Mouse (Mus musculus) adrenal gland, postnatal 36 days (tissue): ENCODE data around the gene Gm5150. TPM values are rescaled to one million over a fixed set of nuclear protein-coding genes. Genes with fewer than 3 reads are reported as not detected.
"Not testable (repeated sequence)": the region's sequence is repeated elsewhere in the genome, so short reads cannot be mapped to it uniquely, and the experiment has no call there.

ENCODE experiments used
- DNase-seq, 2 experiments: peaks; one replicate each; pipeline ENCODE4 v3.0.0; 2021; ENCODE audit warnings: mixed read lengths in 1 of 2
- long read RNA-seq, 2 experiments: library from polyadenylated mRNA; stranded (forward); transcript quantifications; one replicate each; pipeline ENCODE4 v2.0.0; 2021; ENCODE audit warnings: borderline sequencing depth in 2 of 2
- microRNA-seq: library from miRNA; unstranded; fragments of <30 nt; microRNA quantifications from one replicate; pipeline ENCODE4 v1.2.0, GENCODE M21; 2021
- total RNA-seq, 2 experiments: library from RNA; stranded (reverse); gene quantifications; 2 replicates each; pipeline ENCODE4 v1.2.3; 2021

The Gm5150 gene
- under 1 TPM in 1 of 2 experiments, not detected in 1; 0.43 TPM for total RNA-seq
- long read RNA-seq, experiment 1, partial matches to known transcripts = 0 of 1 reads
- long read RNA-seq, experiment 1, other reads (novel, unspliced or antisense) = 0 of 1 reads
- long read RNA-seq, experiment 2 = 0 reads

DNA sequence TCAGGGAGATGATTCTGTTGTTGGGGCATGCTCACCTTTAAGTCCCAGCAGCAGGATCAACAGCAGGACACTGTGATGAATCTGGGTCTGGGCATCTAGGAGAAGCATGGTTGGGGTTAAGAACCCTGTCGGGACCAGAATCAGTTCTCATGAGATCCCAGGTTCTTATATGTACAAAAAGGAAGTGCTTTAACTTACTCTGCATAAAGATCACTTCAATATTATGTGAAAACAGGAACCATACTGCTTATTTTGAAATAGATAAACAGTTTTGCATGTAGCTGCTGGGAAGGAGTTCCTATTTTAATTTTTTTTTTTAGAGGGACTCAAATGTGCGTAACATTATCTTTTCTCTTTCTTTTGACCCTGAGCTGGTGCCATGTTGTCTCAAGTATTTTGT is at the start of gene Gm5150:
Gm5150 (minus strand) TSS at position 223 of the 400 bp plus-strand sequence.
- no peak for DNase-seq

GRCm38 (mm10) chr3:16051736-16052135 is 45.5 kb upstream of the Gm5150 start:
- not testable (repeated sequence) for DNase-seq

DNA sequence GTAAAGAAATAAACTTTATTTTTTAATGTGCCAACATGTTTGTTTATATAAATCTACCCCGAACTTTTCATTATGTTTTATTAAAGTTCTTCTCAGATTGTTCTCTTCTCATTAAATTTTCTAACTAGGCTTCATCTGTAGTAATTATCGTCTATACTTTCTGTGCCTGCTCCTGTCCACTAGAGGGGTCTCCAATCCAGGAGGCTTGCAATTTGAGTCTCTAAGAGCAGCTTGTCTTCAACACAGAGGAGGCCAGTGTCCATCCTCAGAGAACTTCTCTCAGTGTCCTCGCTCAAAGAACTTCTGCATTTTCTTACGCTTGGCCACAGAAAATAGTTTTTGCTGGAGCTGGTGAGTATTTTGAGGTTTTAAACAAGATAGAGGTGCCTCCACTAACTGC is 41.1 kb upstream of the Gm5150 start:
- no peak for DNase-seq

DNA sequence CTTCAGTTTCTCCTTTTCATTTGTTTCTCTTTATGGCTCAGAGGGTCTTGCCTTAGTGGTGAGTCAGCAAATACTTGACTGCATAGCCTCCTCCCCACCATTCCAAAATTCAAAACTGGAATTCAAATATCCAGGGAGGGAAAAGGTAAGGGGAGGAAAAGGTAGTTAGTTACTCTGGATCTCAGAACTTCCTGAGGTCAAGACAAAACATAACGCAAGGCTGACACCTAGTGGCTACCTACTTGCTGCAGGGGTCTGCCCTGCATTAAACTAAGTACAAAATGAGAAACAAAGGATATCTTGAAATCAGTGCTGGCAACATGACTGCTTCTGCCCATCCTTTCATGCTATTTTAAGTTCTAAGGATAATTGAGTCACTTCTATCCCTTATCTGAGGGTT is 37.1 kb upstream of the Gm5150 start:
- peak; percentile 35 to 36 for DNase-seq

- DNase-seq = peak; percentile 36 to 38
Measured at GRCm38 (mm10) chr3:16024988-16025387, 18.8 kb upstream of the Gm5150 start.

- DNase-seq = no peak
Measured at GRCm38 (mm10) chr3:16022214-16022613, 16.0 kb upstream of the Gm5150 start.

GRCm38 (mm10) chr3:16014456-16014855 is 8.2 kb upstream of the Gm5150 start:
- not testable (repeated sequence) for DNase-seq

- DNase-seq = no peak
Measured at GRCm38 (mm10) chr3:16007827-16008226, 1.6 kb upstream of the Gm5150 start.

- no peak for DNase-seq
Measured at GRCm38 (mm10) chr3:16003890-16004633, 2.2 kb downstream of the Gm5150 start.

- DNase-seq = not testable (repeated sequence)
Measured at GRCm38 (mm10) chr3:15999479-15999878, 6.8 kb downstream of the Gm5150 start.

GRCm38 (mm10) chr3:15982216-15982615 is 24.0 kb downstream of the Gm5150 start:
- no peak for DNase-seq

- no peak for DNase-seq
Measured at GRCm38 (mm10) chr3:15956921-15957320, 49.3 kb downstream of the Gm5150 start.

Small RNAs within 50 kb of the gene (microRNA-seq; reads per million reads assigned to microRNA genes)
- not detected for gene Gm24694

Other genes starting within 250 kb of the Gm5150 start
- gene Sirpb1c, start 157.9 kb downstream of the Gm5150 start, total RNA-seq = under 1 TPM in 1 of 2 experiments, not detected in 1; 0.59 TPM